Mouse (Mus musculus) ES-Bruce4 (cell line): Measurements from ENCODE around the gene Cdh13.

Source experiments
- CTCF ChIP-seq: IDR thresholded peaks from one replicate; pipeline ENCODE4 v1.8.1; 2011; ENCODE audit warnings: low read depth, low read length
- EP300 ChIP-seq: IDR thresholded peaks from 2 replicates; pipeline ENCODE4 v1.6.1; 2011; ENCODE audit warnings: low read depth, low read length; ENCODE audit not compliant: insufficient read depth
- POLR2A ChIP-seq: IDR thresholded peaks from one replicate; pipeline ENCODE4 v1.8.1; 2011; ENCODE audit warnings: low read length; ENCODE audit not compliant: insufficient read depth

DNA sequence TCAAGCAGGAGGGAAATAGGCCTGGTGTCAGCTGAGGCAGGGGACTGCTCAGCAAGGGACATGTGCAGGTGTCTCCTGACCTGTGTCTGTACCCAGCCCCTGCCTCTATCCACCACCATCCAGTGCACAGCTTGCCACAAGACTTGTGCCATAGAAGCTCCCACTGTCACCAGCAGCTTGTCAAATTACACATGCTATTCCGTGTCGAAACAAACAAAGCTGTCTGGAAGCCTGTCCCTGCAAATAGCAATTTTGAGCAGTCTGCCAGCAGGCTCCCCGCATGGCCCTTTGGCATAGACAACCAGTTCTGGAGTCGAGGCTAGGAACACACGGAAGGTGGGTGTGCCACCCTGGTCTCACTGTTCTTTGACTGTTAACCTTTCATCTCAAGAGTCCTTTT, 875.1 kb downstream of the Cdh13 start:
- no peak for TF ChIP-seq CTCF
- TF ChIP-seq POLR2A: no peak
- no peak for TF ChIP-seq EP300
